Mouse (Mus musculus) gastrocnemius, postnatal 4 days (tissue): Measurements from ENCODE around the gene Nck1. TPM values are rescaled to one million over a fixed set of nuclear protein-coding genes. Genes with fewer than 3 reads are reported as not detected.
A peak's percentile ranks its signal among the peaks of the same experiment; 100 is the strongest.

Experiments
- DNase-seq, 2 experiments: peaks; one replicate each; pipeline ENCODE4 v3.0.0; 2021 to 2022; ENCODE audit warnings: low spot score in 2 of 2, mixed read lengths in 2 of 2
- long read RNA-seq, 2 experiments: library from polyadenylated mRNA; stranded (forward); transcript quantifications; one replicate each; pipeline ENCODE4 v2.0.0; 2021
- total RNA-seq, 2 experiments: library from RNA; stranded (reverse); gene quantifications; 2 replicates each; pipeline ENCODE4 v1.2.3; 2021

The Nck1 gene
- total RNA-seq, result 10 to 100 TPM; 44.6 to 46.7 TPM
- long read RNA-seq, experiment 1, full-length matches to known transcripts, result 17 of 20 reads
- long read RNA-seq, experiment 1, partial matches to known transcripts, result 0 of 20 reads
- long read RNA-seq, experiment 1, other reads (novel, unspliced or antisense), result 3 of 20 reads
- long read RNA-seq, experiment 2, full-length matches to known transcripts, result 18 of 19 reads
- long read RNA-seq, experiment 2, partial matches to known transcripts, result 1 of 19 reads
- long read RNA-seq, experiment 2, other reads (novel, unspliced or antisense), result 0 of 19 reads

DNA sequence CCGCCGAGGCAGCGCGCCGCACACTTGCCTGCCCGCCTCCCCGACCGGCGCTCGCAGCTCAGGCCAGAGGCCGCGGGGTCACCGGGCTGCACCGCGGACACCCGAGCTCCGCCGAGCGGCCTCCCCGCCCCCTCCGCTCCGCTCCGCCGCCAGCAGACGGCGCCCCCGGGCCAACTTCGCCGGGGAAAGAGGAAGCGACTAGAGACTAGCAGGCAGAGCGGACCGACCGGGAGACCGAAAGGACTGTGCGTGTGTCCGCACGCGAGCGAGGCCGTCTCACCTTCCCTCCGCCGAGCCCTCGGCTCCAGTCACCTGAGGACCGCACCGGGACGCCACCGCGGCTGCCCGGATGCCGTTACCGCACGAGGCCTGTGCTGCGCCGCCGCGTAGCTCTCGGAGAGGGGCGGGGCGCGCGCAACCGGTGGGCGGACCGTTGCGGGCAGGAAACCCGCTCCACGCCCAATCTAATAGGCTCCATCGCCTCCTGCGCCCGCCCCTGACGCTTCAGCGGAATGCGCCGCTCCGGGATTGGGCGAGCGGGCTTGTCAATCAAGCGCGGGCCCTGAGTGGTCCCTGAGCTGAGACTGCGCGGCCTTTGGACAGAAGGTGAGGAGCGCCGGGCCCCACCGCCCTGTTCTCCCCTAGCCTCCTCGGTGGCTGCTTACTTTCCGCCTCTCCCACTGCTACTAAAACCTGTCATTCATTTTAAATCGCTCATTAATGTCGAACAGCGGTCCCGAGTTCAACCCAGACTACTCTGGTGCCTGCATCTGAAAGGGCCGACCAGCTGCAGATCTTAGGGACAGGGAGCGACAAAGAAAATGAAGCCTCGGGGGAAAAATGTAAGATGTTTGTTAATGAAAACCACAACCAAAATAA, at the start of gene Nck1:
TSS of gene Nck1 (minus strand) at position 420 of the 879 bp plus-strand sequence.
- DNase-seq, result peak; percentile 98 to 99

- DNase-seq, result no peak
Measured at GRCm38 (mm10) chr9:100590462-100590861, 44.5 kb upstream of the Nck1 start.

- no peak for DNase-seq
Measured at GRCm38 (mm10) chr9:100584031-100584430, 38.1 kb upstream of the Nck1 start.

DNA sequence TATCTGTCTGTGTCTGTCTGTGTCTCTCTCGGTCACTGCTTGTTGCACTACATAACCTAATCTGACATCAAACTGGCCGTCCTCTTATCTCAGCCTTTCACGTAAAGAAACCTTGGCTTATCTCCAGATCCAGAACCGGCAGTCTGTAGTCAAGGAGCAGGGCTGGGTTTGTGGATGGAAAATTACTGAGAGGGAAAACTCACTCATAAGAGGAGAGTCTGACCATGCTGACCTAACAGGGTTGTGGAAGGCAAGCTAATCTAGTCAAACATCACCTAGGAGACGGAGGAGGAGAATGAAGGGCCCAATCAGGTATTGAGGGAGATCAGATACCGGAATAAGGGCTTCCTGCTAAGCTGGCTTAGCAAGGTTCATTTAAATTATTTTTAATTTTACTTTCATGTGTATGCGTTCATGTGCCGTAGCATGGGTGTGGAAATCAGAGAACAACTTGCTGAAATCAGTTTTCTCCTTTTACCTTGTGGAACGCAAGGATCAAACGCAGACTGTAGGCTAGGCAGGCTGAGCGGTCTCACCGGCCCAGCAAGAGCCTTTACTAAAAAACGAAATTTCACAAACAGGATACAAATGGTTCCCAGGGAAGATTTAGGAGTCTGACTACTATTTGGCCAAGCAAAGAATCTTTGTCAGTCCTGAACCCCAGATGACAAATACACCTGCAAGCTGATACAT, 37.1 kb upstream of the Nck1 start:
- DNase-seq, result no peak

GRCm38 (mm10) chr9:100581543-100582492, 35.9 kb upstream of the Nck1 start:
- DNase-seq, result peak in 1 of 2 experiments; percentile 16

DNA sequence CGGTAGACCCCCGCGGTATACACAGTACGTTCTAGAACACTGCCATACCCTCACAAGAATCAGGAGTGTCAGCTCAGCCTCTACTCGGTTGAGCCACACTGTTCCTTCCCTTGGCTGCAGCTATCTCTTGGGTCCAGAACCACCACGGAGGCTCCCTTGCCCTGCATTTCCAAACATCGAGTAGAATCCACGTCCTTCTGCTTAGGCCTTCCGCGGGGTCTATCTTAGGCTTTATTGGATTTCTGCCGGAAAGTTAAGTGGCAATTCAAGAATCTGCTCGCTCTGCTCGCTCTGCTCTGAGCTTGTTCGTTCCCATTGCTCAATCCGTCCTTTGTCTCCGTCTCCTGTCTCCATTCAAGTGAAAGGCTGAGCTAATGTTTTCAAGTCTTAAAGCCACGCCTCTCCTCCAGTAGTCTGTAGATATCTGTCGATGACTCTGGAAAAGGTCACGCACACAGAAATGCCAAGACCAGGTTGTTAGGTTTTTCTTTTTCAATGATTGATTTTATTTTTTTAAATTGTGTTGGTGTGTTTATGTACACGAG, 34.3 kb upstream of the Nck1 start:
- DNase-seq, result no peak

DNA sequence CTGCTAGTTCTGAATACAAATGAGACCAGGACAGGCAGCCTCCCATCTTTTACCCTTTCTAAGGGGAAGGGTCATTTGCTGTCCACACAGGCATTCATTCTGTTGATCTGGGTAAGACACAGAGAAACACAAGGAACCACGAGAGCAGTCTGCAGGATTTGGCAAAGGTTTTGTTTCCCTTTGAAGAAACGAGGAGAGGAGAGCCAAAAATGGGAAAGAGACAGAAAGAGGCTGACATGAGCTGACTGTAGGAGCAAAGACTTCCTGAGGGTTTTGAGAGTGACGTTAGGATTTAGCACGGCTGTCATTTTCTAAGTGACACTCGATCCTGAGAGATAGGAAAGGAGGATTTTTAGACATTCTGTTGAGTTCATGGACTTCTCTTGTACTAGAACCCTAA, 28.0 kb upstream of the Nck1 start:
- no peak for DNase-seq

- no peak for DNase-seq
Measured at GRCm38 (mm10) chr9:100573300-100573699, 27.4 kb upstream of the Nck1 start.

DNA sequence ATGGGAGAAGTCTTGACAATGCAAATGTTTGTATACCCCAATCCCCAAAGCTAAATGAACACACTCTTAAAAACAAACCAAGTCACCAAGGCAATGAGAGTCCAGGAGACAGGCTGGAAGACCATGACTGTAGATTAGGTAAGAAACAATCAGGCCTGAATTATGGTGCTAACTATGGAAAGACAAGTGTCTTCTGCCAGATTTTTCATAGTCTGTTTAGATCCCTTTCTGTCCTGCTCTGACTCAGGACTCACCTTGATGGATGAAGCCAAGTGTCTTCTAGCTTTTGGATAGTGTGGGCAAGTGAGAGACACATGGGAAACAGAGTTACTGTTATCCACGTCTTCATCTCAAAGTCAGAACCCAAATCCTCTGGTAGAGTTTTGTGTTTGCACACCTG, 25.6 kb upstream of the Nck1 start:
- DNase-seq, result no peak

GRCm38 (mm10) chr9:100570626-100571233, 24.8 kb upstream of the Nck1 start, which contains the start of gene Slc35g2:
Gene Slc35g2 (minus strand): TSS chr9:100571090.
- peak in 1 of 2 experiments; percentile 30 for DNase-seq

DNA sequence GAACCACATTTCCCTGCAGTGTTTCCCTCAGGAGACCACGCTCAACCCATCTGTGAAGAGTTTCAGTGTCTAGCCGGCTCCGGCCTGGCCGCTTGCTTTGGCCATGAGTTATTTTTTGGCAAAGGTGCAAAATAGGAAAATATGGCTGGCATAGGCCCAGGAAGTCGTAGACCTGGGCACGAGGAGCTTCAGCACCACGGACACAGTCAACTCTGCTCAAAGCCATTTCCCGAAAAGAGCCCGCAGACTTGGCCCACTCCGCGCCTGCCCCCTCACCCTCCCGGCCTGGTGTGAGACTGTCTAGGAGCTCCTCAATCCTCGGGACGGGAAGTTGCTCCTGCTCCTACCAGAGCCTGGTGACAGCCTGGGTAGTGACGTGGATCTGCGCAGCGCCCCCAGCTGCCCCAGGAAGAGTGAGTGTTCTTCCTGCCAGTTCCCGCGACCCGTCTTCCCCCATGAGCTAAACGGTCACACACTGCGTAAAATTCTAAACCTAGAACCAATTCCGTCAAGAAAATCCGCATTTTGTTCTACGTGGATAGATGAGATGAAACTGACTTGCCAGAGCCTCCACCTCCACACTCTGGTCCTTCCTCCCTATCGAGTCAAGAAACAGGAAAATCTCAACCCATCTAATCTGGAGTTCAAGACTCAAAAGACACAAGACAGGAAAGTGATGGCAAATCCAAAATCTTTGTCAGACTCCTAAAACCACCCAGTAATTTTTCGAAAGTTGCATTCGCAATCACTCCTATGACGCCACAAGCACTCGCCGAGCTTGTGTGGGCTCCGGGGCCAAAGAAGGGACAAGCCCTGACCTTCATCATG, 24.1 kb upstream of the Nck1 start:
- peak in 1 of 2 experiments; percentile 31 for DNase-seq

DNA sequence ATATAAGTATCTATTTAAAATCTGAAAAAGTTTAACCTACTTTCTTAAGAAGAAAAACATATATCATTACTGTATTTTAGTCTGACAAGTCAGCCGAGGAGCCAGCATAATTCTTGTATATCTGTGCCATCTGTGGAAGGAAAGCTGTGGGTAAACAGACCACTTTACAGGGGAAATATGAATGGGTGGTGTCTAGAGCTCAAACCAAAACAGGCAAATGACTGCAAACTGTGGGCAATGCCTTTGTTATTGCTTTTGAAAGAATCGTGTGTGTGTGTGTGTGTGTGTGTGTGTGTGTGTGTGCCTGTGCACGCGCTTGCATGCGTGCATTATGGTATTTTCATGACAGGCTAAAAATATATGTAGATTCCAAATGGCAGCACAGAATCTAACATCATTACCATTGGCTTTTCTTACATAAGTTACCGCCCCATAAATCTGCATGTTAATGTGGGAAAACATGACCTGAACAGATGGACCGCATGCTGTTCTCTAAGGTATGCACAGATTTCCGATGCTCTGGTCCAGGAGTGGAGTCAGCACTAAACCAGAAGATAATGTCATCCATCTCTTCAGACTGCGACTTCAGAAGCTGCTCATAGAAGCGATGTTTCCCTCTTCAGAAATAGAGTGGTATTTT, 14.4 kb upstream of the Nck1 start:
- DNase-seq, result no peak

DNA sequence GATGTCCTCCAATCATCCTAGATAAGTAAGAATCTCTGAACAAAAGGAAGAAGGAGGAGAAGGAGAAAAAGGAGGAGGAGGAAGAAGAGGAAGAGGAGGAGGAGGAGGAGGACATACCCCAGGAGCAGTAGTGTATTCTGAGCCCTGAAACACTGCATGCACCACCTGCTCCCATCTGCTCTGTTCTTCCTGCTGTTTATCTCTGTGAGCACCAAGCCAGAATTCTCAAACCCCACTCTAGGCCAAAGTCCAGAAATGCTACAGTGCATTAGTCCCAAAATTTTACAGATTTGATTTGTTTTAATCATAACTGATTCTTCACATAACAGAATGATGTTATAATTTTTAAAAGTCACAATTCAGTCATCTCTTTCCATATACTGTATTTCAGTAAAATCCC, 13.1 kb upstream of the Nck1 start:
- DNase-seq, result no peak

DNA sequence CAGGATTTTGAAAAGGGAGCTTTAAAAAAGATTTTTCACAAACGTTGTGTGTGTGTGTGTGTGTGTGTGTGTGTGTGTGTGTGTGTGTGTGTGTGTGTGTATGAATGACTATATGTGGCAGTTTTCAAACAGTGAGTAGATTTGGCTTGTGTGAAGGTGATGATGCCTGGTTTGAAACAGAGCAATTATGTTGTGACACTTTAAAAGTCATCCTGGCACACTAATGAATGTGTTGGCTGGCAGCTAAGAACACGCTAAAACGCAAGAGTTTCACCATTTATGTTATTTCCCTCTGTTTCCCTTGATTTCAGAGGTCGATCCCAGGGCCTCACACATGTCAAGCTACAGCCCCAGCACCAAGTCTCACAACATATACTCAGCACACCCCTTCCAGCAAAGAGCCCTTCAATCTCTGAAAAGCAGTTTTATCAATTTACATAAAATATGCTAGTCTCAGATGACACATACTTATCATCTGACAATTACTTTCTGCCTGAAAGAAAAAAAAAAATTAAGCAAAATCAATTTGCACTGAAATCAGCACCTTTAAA, 12.2 kb upstream of the Nck1 start:
- no peak for DNase-seq

GRCm38 (mm10) chr9:100555686-100556085, 9.8 kb upstream of the Nck1 start:
- no peak for DNase-seq

DNA sequence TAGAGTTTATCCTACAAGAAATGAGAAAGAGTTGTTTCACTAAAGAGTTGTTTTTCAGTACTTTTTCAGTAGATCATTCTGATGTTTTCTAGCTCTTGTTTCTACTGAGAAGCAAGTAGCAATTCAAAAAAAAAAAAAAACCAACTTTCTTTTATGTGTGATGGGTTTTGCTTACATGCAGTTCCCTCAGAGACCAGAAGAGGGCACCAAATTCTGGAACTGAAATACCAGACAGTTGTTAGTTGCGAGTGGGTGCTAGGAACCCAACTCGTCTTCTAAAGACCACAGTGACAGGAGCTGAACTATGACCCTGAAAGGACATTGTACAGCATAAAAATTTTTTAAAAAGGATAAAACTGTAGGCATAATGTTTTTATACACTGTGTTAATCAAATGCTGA, 2.4 kb upstream of the Nck1 start:
- DNase-seq, result no peak

DNA sequence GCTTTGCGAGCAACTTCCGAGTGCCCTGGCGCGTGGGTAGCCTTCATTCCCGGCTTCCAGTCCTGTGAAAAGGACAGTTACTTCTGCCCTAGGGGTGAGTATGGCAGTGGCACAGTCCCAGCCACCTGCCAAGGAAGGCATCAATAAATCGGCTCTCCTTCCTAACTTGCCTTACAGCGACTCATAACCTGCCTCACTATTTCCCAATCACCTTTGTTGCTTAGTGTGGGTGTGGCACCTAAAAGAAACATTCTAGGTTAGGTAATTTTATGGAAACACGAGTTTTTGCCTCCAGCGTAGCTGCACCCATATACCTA, 618 bp upstream of the Nck1 start:
- DNase-seq, result no peak

DNA sequence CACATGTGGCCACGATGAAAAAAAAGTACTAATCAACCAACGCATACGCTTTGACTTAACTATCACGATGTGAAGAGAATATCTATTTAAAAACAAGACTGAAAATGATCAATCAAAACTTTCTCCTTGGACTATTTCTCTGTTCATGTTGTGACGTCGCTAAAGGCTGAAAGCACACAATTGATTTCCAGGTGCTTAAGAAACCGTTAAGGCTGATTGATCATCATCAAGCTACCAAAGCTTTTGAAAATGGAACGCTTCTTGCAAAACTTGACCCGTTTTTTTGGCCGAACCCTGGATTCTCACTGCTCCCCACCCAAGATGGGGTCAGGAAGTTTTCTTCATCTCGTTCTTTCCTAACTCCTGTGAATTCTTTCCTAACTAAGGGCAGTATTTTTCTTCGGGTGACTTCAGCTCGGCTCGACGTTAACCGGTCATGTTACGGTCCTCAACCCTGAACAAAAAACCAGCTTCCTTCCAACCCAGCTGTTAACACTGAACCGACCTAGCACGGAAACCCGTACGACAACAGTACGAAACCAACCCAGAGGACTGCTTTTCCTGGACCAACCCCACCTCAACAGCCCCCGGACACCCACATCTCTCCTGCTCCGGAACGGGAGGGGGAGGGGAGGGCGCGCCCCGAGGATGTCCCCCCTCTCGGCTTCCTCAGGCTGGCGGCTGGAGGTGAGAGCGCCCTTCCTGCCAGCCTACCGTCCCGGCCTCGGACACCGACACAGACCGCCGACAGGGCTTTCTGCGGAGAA, 803 bp downstream of the Nck1 start:
- DNase-seq, result no peak
